Mouse (Mus musculus) embryonic facial prominence, embryonic 10.5 days (tissue): ENCODE data around the gene Ankrd36. TPM values are rescaled to one million over a fixed set of nuclear protein-coding genes. Genes with fewer than 3 reads are reported as not detected.

Source experiments
- DNase-seq: peaks from one replicate; pipeline ENCODE4 v3.0.0-alpha.2; 2017; ENCODE audit warnings: low spot score
- H3K27ac ChIP-seq: fragments of 300-500 bp; sonication (generic); replicated peaks from 2 replicates; pipeline ENCODE4 v1.5.1; 2016; ENCODE audit warnings: mild to moderate bottlenecking
- H3K27me3 ChIP-seq: fragments of 300-500 bp; sonication (generic); replicated peaks from 2 replicates; pipeline ENCODE4 v1.6.1; 2016; ENCODE audit warnings: low read depth, mild to moderate bottlenecking; ENCODE audit not compliant: poor library complexity, severe bottlenecking
- H3K36me3 ChIP-seq: fragments of 300-500 bp; sonication (generic); replicated peaks from 2 replicates; pipeline ENCODE4 v1.6.1; 2016; ENCODE audit warnings: mild to moderate bottlenecking, moderate library complexity
- H3K4me1 ChIP-seq: fragments of 300-500 bp; sonication (generic); 2 replicates; pipeline ENCODE4 v1.6.1; 2016
- H3K4me3 ChIP-seq: fragments of 300-500 bp; sonication (generic); 2 replicates; pipeline ENCODE4 v1.5.1; 2016; ENCODE audit warnings: mild to moderate bottlenecking, moderate library complexity
- H3K9me3 ChIP-seq: fragments of 300-500 bp; sonication (generic); 2 replicates; pipeline ENCODE4 v1.6.1; 2016; ENCODE audit warnings: mild to moderate bottlenecking
- WGBS: fragments of 180-500 bp; shearing (Covaris S2); methylation state at CpG from one replicate; pipeline ENCODE4 v1.1.7; 2016; 5-methylcytosine and 5-hydroxymethylcytosine counted together
- polyA plus RNA-seq: library from polyadenylated mRNA; unstranded; fragments of >200 nt; fragmentation: Nextera tagmentation; extraction: Ambion mirVana; gene quantifications from 2 replicates; pipeline ENCODE4 v1.2.1, GENCODE M21; 2016

Gene Ankrd36
- polyA plus RNA-seq, 1 experiment from 2014 or later = not detected

- no peak for DNase-seq
- Histone ChIP-seq H3K36me3 (peaks cover 4% of the 10 kb centered on the region), H3K4me1 (peaks cover 24% of the 10 kb centered on the region), H3K9me3 (no peaks in the 10 kb centered on the region), H3K4me3 (no peak overlapping the region), H3K27me3 (no peaks in the 10 kb centered on the region), H3K27ac (no peak overlapping the region)
- 93% methylated on average over 9 of the region's 9 CpGs for WGBS
These were observed 160.1 kb downstream of the Ankrd36 start for GRCm38 (mm10) chr11:5729582-5729981.

DNA sequence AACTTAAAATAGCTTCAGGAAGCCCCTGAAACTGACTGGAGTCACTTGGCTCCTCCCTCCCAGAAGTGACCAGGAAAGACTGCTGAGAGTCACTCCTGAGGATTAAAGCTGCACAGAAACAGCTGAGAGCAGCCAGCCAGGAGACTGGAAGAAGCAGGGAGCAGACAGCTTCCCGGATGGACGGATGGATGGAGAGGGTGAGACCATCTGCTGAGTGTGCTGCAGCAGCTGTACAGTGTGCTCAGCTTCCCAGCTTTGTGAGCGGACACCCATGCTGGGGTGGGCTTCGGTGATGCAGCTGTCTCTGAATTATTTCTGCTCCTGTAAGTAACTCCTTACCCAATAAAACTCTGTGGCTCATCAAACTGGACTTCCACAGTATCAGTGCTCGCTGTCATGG lies 162.9 kb downstream of the Ankrd36 start:
- H3K4me3 ChIP-seq = no peak overlapping the region
- no peaks in the 10 kb centered on the region for H3K27me3 ChIP-seq
- WGBS = 78% methylated on average over 5 of the region's 5 CpGs
- H3K36me3 ChIP-seq = no peaks in the 10 kb centered on the region
- no peak overlapping the region for H3K27ac ChIP-seq
- no peak for DNase-seq
- peaks cover 24% of the 10 kb centered on the region for H3K4me1 ChIP-seq
- H3K9me3 ChIP-seq = no peaks in the 10 kb centered on the region

DNA sequence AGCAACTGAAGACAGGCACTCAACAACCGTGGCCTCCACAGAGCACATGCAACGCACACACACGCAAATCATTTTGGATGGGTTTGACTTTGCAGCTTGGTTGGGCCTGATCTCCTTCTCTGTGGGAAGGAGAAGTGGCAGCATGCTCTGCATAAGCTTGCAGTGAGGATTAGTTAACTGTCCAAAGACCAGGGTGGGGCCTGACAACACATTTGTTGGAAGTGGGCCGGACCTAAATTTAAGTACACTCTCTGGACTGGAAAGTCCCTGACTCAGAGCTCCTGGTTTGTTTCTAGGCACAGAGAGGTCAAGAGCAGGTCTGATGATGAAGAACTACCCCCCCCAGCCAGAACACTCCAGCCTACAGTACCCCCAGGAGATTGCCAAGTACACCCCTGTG lies 164.8 kb downstream of the Ankrd36 start:
- H3K9me3 ChIP-seq = no peaks in the 10 kb centered on the region
- no peak for DNase-seq
- H3K36me3 ChIP-seq = no peaks in the 10 kb centered on the region
- no peak overlapping the region for H3K27ac ChIP-seq
- H3K27me3 ChIP-seq = no peaks in the 10 kb centered on the region
- 94% methylated on average over 4 of the region's 4 CpGs for WGBS
- peaks cover 12% of the 10 kb centered on the region; the same call in 1 of the 2 replicates for H3K4me1 ChIP-seq
- no peak overlapping the region for H3K4me3 ChIP-seq

DNA sequence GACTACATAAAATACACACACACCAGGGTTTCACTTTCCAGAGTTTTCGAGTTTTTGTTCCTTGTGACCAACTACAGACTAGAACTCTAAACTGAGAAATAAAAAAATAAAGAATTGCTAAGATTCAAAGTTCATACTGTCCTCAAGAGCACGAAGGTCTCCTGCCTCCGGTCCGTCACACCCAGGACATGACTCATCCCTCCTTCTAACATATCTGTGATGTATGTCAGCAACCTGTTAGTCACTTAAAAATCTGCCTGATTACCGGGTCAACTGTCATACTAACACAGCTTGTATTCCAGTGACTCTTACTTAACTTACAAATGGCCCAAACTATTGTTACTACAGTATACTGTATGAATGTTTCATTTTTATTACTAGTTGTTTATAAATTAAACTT lies 167.7 kb downstream of the Ankrd36 start:
- Histone ChIP-seq H3K27me3 (no peaks in the 10 kb centered on the region), H3K4me1 (peaks cover 23% of the 10 kb centered on the region), H3K36me3 (no peaks in the 10 kb centered on the region), H3K9me3 (no peaks in the 10 kb centered on the region), H3K27ac (no peak overlapping the region), H3K4me3 (no peak overlapping the region)
- WGBS = 91% methylated on average over 5 of the region's 5 CpGs
- DNase-seq = no peak

Other genes with a start within 250 kb of the Ankrd36 start
- gene Znrf3, start 124.8 kb upstream of the Ankrd36 start, polyA plus RNA-seq = 13.1 and 13.8 TPM in 2 replicates
- 119 and 129 TPM in 2 replicates for gene Xbp1, start 49.0 kb upstream of the Ankrd36 start, polyA plus RNA-seq
- gene Ccdc117, start 27.5 kb upstream of the Ankrd36 start, polyA plus RNA-seq = 28.7 and 33.2 TPM in 2 replicates
- gene Mrps24, start 146.0 kb downstream of the Ankrd36 start, polyA plus RNA-seq = 154 and 156 TPM in 2 replicates
- gene Urgcp, start 192.7 kb downstream of the Ankrd36 start, polyA plus RNA-seq = 18.0 and 19.1 TPM in 2 replicates
- 137 and 138 TPM in 2 replicates for gene Dbnl, start 218.8 kb downstream of the Ankrd36 start, polyA plus RNA-seq
- 5.1 and 5.3 TPM in 2 replicates for gene Pgam2, start 234.0 kb downstream of the Ankrd36 start, polyA plus RNA-seq